Mouse (Mus musculus): ENCODE measurements around the gene Lrrc49. TPM values are rescaled to one million over a fixed set of nuclear protein-coding genes. Genes with fewer than 3 reads are reported as not detected.

Lrrc49 gene
- polyA plus RNA-seq, 1 experiment from 2014 or later, result 10.4 TPM

- H3K4me3 ChIP-seq (ENCODE audit: control insufficient read depth in 1 of 2, insufficient read depth in 1 of 2, low read depth in 1 of 2, low read length in 2 of 2), result no peak overlapping the region
- no peaks in the 10 kb centered on the region for H3K9me3 ChIP-seq (ENCODE audit: control insufficient read depth, low read length)
- WGBS, result 81% methylated on average over 7 of the region's 7 CpGs
- H3K4me2 ChIP-seq (ENCODE audit: low read length), result no peak overlapping the region
- H3K4me1 ChIP-seq (ENCODE audit: control insufficient read depth in 2 of 2, insufficient read depth in 2 of 2, low read length in 2 of 2), result no peaks in the 10 kb centered on the region
- no peaks in the 10 kb centered on the region for H3K27me3 ChIP-seq (ENCODE audit: control insufficient read depth, insufficient read depth, low read length)
- H3K36me3 ChIP-seq (ENCODE audit: control insufficient read depth, insufficient read depth, low read length), result no peaks in the 10 kb centered on the region
- no peak overlapping the region for H3K9ac ChIP-seq (ENCODE audit: low read length)
- H3K27ac ChIP-seq (replicated peaks in 1 of 2; ENCODE audit: control insufficient read depth in 1 of 2, insufficient read depth in 1 of 2, low read depth in 2 of 2, low read length in 2 of 2), result no peak overlapping the region
- ATAC-seq (ENCODE audit: insufficient number of reproducible peaks, insufficient read depth, low FRiP score, low read depth), result no peak
These were observed 105.4 kb downstream of the Lrrc49 start for GRCm38 (mm10) chr9:60582553-60582952.

GRCm38 (mm10) chr9:60573011-60573410, 114.9 kb downstream of the Lrrc49 start:
- no peak for ATAC-seq (ENCODE audit: insufficient number of reproducible peaks, insufficient read depth, low FRiP score, low read depth)
- H3K4me2 ChIP-seq (ENCODE audit: low read length), result no peak overlapping the region
- peaks cover 6% of the 10 kb centered on the region; the same call in 1 of the 2 replicates for H3K9me3 ChIP-seq (ENCODE audit: control insufficient read depth, low read length)
- H3K27me3 ChIP-seq (ENCODE audit: control insufficient read depth, insufficient read depth, low read length), result no peaks in the 10 kb centered on the region
- H3K4me1 ChIP-seq (ENCODE audit: control insufficient read depth in 2 of 2, insufficient read depth in 2 of 2, low read length in 2 of 2), result no peaks in the 10 kb centered on the region
- H3K9ac ChIP-seq (ENCODE audit: low read length), result no peak overlapping the region
- WGBS, result 76% methylated on average over 7 of the region's 7 CpGs
- H3K36me3 ChIP-seq (ENCODE audit: control insufficient read depth, insufficient read depth, low read length), result no peaks in the 10 kb centered on the region
- no peak overlapping the region for H3K4me3 ChIP-seq (ENCODE audit: control insufficient read depth in 1 of 2, insufficient read depth in 1 of 2, low read depth in 1 of 2, low read length in 2 of 2)
- no peak overlapping the region for H3K27ac ChIP-seq (replicated peaks in 1 of 2; ENCODE audit: control insufficient read depth in 1 of 2, insufficient read depth in 1 of 2, low read depth in 2 of 2, low read length in 2 of 2)

GRCm38 (mm10) chr9:60571725-60572124, 116.2 kb downstream of the Lrrc49 start:
- Histone ChIP-seq H3K9ac (ENCODE audit: low read length) (no peak overlapping the region), H3K27me3 (ENCODE audit: control insufficient read depth, insufficient read depth, low read length) (no peaks in the 10 kb centered on the region), H3K4me2 (ENCODE audit: low read length) (no peak overlapping the region), H3K4me3 (ENCODE audit: control insufficient read depth in 1 of 2, insufficient read depth in 1 of 2, low read depth in 1 of 2, low read length in 2 of 2) (no peak overlapping the region), H3K27ac (replicated peaks in 1 of 2; ENCODE audit: control insufficient read depth in 1 of 2, insufficient read depth in 1 of 2, low read depth in 2 of 2, low read length in 2 of 2) (no peak overlapping the region), H3K36me3 (ENCODE audit: control insufficient read depth, insufficient read depth, low read length) (no peaks in the 10 kb centered on the region), H3K9me3 (ENCODE audit: control insufficient read depth, low read length) (peaks cover 6% of the 10 kb centered on the region; the same call in 1 of the 2 replicates), H3K4me1 (ENCODE audit: control insufficient read depth in 2 of 2, insufficient read depth in 2 of 2, low read length in 2 of 2) (no peaks in the 10 kb centered on the region)
- ATAC-seq (ENCODE audit: insufficient number of reproducible peaks, insufficient read depth, low FRiP score, low read depth), result no peak
- 86% methylated on average over 4 of the region's 4 CpGs for WGBS

- no peak overlapping the region for H3K9ac ChIP-seq (ENCODE audit: low read length)
- H3K9me3 ChIP-seq (ENCODE audit: control insufficient read depth, low read length), result peaks cover 6% of the 10 kb centered on the region; the same call in 1 of the 2 replicates
- WGBS, result 44% methylated on average over 4 of the region's 4 CpGs
- no peaks in the 10 kb centered on the region for H3K4me1 ChIP-seq (ENCODE audit: control insufficient read depth in 2 of 2, insufficient read depth in 2 of 2, low read length in 2 of 2)
- no peak for ATAC-seq (ENCODE audit: insufficient number of reproducible peaks, insufficient read depth, low FRiP score, low read depth)
- no peaks in the 10 kb centered on the region for H3K36me3 ChIP-seq (ENCODE audit: control insufficient read depth, insufficient read depth, low read length)
- H3K4me2 ChIP-seq (ENCODE audit: low read length), result no peak overlapping the region
- H3K4me3 ChIP-seq (ENCODE audit: control insufficient read depth in 1 of 2, insufficient read depth in 1 of 2, low read depth in 1 of 2, low read length in 2 of 2), result no peak overlapping the region
- H3K27ac ChIP-seq (replicated peaks in 1 of 2; ENCODE audit: control insufficient read depth in 1 of 2, insufficient read depth in 1 of 2, low read depth in 2 of 2, low read length in 2 of 2), result no peak overlapping the region
- no peaks in the 10 kb centered on the region for H3K27me3 ChIP-seq (ENCODE audit: control insufficient read depth, insufficient read depth, low read length)
These were observed 116.9 kb downstream of the Lrrc49 start for GRCm38 (mm10) chr9:60571041-60571440.

- ATAC-seq (ENCODE audit: insufficient number of reproducible peaks, insufficient read depth, low FRiP score, low read depth), result no peak
- peaks cover 6% of the 10 kb centered on the region; the same call in 1 of the 2 replicates for H3K9me3 ChIP-seq (ENCODE audit: control insufficient read depth, low read length)
- no peaks in the 10 kb centered on the region for H3K36me3 ChIP-seq (ENCODE audit: control insufficient read depth, insufficient read depth, low read length)
- H3K27ac ChIP-seq (replicated peaks in 1 of 2; ENCODE audit: control insufficient read depth in 1 of 2, insufficient read depth in 1 of 2, low read depth in 2 of 2, low read length in 2 of 2), result no peak overlapping the region
- H3K4me1 ChIP-seq (ENCODE audit: control insufficient read depth in 2 of 2, insufficient read depth in 2 of 2, low read length in 2 of 2), result no peaks in the 10 kb centered on the region
- 79% methylated on average over 2 of the region's 2 CpGs for WGBS
- no peak overlapping the region for H3K9ac ChIP-seq (ENCODE audit: low read length)
- no peak overlapping the region for H3K4me2 ChIP-seq (ENCODE audit: low read length)
- no peak overlapping the region for H3K4me3 ChIP-seq (ENCODE audit: control insufficient read depth in 1 of 2, insufficient read depth in 1 of 2, low read depth in 1 of 2, low read length in 2 of 2)
- H3K27me3 ChIP-seq (ENCODE audit: control insufficient read depth, insufficient read depth, low read length), result no peaks in the 10 kb centered on the region
These were observed 118.6 kb downstream of the Lrrc49 start for GRCm38 (mm10) chr9:60569366-60569765.

- H3K4me2 ChIP-seq (ENCODE audit: low read length), result no peak overlapping the region
- no peak overlapping the region for H3K9ac ChIP-seq (ENCODE audit: low read length)
- no peaks in the 10 kb centered on the region for H3K9me3 ChIP-seq (ENCODE audit: control insufficient read depth, low read length)
- H3K27me3 ChIP-seq (ENCODE audit: control insufficient read depth, insufficient read depth, low read length), result no peaks in the 10 kb centered on the region
- H3K27ac ChIP-seq (replicated peaks in 1 of 2; ENCODE audit: control insufficient read depth in 1 of 2, insufficient read depth in 1 of 2, low read depth in 2 of 2, low read length in 2 of 2), result no peak overlapping the region
- no peaks in the 10 kb centered on the region for H3K36me3 ChIP-seq (ENCODE audit: control insufficient read depth, insufficient read depth, low read length)
- no peak for ATAC-seq (ENCODE audit: insufficient number of reproducible peaks, insufficient read depth, low FRiP score, low read depth)
- H3K4me3 ChIP-seq (ENCODE audit: control insufficient read depth in 1 of 2, insufficient read depth in 1 of 2, low read depth in 1 of 2, low read length in 2 of 2), result no peak overlapping the region
- WGBS, result 88% methylated on average over 7 of the region's 7 CpGs
- no peaks in the 10 kb centered on the region for H3K4me1 ChIP-seq (ENCODE audit: control insufficient read depth in 2 of 2, insufficient read depth in 2 of 2, low read length in 2 of 2)
These were observed 124.1 kb downstream of the Lrrc49 start for GRCm38 (mm10) chr9:60563809-60564208.

GRCm38 (mm10) chr9:60562443-60563371, 125.3 kb downstream of the Lrrc49 start:
- Histone ChIP-seq H3K9me3 (ENCODE audit: control insufficient read depth, low read length) (no peaks in the 10 kb centered on the region), H3K9ac (ENCODE audit: low read length) (no peak overlapping the region), H3K4me1 (ENCODE audit: control insufficient read depth in 2 of 2, insufficient read depth in 2 of 2, low read length in 2 of 2) (no peaks in the 10 kb centered on the region), H3K36me3 (ENCODE audit: control insufficient read depth, insufficient read depth, low read length) (no peaks in the 10 kb centered on the region), H3K4me3 (ENCODE audit: control insufficient read depth in 1 of 2, insufficient read depth in 1 of 2, low read depth in 1 of 2, low read length in 2 of 2) (no peak overlapping the region), H3K27ac (replicated peaks in 1 of 2; ENCODE audit: control insufficient read depth in 1 of 2, insufficient read depth in 1 of 2, low read depth in 2 of 2, low read length in 2 of 2) (no peak overlapping the region), H3K4me2 (ENCODE audit: low read length) (no peak overlapping the region), H3K27me3 (ENCODE audit: control insufficient read depth, insufficient read depth, low read length) (no peaks in the 10 kb centered on the region)
- no peak for ATAC-seq (ENCODE audit: insufficient number of reproducible peaks, insufficient read depth, low FRiP score, low read depth)
- 64% methylated on average over 20 of the region's 20 CpGs for WGBS
